Mouse (Mus musculus): ENCODE measurements at regions not wholly inside any gene's neighbourhood (a gene's known extent, or its start where the extent isn't known, plus 50 kb on each side); places are given as distances from the start of the nearest gene placed in this dataset.
"Not testable (repeated sequence)": the region's sequence is repeated elsewhere in the genome, so short reads cannot be mapped to it uniquely, and the experiment has no call there.

DNA sequence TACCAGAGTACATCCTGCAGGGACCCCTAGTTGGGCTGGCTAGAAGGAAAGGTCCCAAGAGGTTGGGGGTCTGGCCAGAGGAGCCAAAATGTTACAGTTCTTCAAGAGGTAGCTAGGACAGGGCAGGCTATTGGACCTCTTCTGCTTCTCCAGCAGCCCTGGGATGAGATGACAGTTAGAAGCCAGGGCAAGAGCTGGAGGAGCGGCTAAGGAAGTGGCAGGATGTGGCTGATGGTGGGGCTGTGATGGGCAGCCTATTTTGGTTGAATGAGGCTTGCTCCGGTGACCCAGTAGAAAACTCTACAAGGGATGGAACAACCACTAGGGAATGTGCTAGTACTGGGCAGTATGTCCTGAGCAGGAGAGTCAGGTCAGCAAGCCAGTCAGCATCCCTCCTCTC lies 82.8 kb downstream of the Ddx11 start:
- no peak for DNase-seq (ENCODE audit: low spot score)

DNA sequence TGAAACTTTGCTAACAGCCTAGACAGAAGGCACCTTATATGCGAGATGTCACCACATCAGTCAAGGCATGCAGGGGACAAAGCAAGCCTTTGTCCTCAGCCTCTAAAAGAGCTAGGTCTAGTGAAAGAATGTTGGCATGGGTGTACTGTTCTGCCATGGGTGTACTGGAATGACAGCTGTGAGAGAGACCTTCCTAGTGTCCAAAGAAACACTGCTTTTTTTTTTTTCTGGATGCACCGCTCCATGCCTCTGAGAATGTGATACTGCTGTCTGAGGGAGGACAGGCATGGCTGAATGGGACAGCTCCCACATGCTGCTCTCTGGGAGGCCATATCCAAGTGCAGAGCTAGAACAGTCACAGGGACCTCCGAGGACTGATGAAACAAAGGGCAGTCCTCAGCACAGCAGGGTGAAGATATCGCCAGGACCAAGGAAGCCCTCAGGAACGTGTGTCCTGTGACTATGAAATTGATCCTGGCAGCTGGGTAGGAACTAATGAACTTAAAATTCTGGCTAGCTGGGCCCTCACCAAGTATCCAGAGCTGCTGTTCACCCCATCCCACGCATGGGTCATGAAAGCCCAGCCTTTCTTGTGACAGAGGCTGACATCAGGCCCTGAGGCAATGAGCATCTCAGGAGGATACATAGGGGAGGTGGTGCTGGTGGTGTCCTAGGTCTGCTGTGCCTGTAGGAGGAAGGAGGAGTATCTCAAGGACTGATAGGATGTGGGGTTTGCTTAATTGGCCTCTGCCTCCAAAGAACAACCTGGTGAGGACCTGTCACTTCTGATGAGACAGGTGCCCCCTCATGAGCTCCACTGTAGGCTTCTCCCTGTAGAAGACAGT lies 84.6 kb downstream of the Ddx11 start:
- not testable (repeated sequence) for DNase-seq (ENCODE audit: low spot score)

DNA sequence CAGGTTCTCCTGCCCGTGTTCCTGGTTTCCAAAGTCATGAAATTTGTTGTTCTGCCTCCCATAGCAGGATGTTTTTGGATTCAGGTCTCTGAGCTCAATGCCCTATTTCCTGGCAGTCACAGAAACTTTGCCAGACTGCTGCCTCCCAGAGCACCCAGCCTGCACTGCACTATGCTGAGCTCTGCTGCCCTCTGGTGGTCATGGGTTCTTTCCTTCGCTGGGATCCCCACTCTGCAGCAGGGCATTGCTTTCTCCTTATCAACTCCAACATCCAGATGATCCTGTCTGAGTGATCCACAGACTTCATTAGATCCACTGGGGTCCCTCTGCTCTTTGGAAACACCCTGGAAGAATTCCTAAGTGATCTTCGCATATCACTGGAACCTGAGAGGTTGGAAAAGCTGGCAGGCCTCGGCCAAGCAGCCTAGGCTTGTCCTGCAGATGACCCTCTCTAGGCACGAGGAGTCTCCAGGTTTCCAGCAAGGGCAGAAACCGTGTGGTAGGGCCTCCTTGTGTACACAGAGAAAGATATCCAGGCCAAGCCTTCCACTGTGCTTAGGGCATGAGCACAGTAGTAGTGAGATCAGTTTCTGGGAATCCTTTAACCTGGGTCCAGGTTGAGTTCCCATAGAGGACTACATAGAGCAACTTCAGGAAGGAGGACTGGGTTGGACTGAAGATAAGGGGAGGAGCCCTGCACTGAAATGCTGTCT lies 85.6 kb downstream of the Ddx11 start:
- DNase-seq (ENCODE audit: low spot score): not testable (repeated sequence)

DNA sequence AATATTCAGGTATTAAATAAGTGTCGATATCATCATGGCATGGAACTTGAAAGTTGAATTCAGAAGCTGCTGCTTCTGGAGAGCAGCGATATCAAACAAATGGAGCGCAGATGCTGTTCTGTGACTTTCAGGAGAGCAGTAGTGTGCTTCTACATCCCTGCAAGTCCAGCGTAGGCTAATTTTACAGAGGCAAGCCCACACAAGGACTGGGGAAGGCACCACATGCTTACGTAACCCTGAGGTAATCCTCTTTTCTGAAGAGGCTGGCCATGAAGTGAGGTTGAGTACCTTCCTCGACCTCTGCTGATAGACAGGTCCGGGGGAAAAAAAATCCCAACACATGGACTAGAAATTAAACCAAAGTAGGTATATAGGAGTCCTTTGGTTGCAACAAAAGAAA lies 88.2 kb downstream of the Ddx11 start:
- DNase-seq (ENCODE audit: low spot score): no peak

DNA sequence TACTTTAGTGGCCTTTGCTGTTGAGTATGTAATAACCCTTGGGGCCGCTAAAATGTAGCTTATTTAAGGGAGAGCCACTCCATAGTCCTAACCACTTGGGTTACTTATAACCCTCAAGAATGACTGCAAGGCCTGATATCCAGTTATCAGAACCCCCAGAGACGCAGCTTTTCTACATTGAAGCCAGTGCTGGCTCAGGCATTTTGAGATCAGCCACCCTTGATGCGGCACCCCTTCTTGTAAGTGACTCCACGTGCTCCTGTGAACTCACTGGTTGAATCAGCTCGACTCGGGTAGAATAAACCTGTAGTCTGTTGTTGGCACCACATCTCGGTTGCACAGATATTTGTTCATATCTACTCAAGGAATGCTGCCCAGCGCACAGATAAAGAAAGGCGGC lies 89.3 kb downstream of the Ddx11 start:
- no peak for DNase-seq (ENCODE audit: low spot score)

DNA sequence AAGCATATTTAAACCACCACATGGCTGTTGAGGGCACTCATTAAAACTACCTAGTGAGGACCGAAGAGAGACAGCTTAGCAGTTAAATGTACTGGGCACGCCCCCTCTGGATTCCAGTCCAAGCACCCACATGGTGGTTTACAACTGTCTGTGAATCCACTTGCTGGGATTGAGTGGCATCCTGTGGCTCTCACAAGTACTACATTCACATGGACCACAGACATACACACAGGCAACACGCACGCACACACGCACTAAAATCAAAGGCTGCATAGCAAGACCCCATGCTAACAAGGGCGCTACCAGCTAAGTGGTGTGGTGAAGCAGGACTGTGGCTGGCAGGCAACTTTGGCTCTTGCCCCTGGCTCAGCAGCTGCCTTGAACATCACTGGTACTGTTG lies 95.0 kb downstream of the Ddx11 start:
- no peak for DNase-seq (ENCODE audit: low spot score)

DNA sequence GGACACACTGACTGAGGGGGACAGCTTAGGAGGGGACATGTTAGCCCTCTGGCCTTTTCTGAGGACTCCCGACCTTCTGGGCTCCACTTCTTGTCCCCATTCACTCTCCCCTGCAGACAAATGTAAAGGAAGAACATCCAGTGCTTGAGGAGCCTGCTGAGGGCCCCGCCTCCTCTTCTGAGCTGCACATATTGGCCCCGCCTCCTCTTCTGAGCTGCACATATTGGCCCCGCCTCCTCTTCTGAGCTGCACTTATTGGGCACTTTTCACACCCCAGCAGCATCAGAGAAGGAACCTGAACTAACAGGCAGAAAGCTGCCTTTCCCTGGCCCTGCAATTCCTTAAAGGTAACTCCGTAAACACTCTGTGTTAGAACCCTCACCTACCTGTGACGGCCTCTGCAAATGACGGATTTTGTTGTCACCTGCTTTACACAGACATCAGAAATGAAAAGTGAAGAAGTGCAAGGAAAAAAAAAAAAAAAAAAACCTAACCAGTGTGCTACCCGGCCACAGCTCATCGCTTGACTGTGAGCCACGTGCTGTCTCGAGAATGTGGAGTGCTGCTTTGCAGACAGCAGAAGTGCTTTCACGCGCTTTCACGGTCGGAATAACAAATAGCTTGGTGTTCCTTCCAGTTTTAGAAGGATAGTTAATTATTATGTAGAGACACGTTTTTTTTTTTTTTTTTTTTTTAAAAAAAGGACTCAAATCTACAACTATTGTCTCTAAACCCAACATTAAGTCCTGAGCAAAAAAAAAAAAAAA lies 96.5 kb downstream of the Ddx11 start:
- DNase-seq (ENCODE audit: low spot score): no peak

DNA sequence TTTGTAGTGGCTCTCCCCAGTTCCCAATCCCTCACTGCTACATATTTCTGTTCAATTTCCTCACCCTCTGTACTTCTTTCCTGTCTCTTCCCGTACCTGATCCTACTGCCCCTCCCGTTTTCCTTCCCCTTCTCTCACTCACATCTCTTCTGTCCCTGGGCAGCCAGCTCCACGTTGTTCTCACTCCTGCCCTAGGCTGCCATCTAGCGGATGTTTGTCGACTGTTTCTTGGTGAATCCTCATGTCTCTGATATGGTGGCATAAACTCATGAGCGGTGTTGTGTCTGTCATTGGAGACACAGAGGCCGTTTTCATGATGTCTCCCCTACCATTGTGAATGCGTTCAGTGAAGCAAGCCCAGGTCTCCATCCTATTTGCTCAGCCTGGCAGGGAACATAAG lies 97.9 kb downstream of the Ddx11 start:
- no peak for DNase-seq (ENCODE audit: low spot score)

DNA sequence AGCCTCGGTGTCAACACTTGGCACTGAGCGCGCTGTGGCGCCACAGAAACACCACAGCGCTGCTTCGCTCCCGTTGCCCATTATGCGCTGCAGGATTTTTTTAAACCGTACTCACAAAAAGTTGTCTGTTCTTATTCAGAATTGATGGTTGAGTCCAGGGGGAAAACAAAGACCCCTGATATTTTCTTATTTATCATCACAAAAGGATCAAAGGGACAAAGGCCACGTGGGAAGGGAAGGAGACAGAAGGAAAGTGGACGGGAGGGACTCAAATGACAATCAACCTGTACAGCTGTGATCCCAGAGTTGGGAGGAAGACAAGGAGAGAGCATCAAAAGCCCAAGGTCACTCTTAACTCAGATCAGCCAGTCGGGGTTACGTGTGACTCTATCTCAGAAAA lies 100.4 kb downstream of the Ddx11 start:
- DNase-seq (ENCODE audit: low spot score): no peak

DNA sequence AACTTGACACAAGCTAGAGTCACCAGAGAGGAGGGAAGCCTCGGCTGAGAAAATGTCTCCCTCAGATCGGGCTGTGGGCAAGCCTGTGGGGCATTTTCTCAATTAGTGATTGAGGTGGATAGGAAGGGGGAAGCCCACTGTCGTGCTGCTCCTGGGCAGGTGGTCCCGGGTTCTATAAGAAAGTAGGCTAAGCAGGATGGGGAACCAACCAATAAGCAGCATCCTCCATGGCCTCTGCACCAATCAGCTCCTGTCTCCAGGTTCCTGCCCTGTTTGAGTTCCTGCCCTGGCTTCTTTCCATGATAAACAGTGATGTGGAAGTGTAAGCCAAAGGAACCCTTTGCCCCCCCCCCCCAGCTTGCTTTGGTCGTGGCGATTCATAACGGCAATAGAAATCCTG lies 100.9 kb downstream of the Ddx11 start:
- no peak for DNase-seq (ENCODE audit: low spot score)

DNA sequence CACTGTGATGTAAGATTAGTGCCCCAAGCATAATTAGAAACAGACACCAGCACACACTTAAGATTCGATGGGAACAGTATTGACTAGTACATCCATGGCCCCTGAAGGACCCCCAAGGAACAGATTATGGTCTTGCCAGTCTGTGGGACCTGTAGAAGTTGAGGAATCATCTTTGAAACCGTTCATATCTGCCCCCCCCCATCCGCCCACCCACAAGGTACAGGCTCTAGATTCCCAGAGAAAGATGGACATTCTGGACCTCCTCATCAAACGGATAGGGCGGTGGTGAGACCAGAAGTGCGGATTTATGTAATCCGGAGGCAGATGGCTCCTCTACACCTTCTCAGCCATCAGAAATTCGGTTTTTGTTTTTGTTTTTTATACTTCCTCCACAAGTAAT lies 109.1 kb downstream of the Ddx11 start:
- DNase-seq (ENCODE audit: low spot score): no peak

DNA sequence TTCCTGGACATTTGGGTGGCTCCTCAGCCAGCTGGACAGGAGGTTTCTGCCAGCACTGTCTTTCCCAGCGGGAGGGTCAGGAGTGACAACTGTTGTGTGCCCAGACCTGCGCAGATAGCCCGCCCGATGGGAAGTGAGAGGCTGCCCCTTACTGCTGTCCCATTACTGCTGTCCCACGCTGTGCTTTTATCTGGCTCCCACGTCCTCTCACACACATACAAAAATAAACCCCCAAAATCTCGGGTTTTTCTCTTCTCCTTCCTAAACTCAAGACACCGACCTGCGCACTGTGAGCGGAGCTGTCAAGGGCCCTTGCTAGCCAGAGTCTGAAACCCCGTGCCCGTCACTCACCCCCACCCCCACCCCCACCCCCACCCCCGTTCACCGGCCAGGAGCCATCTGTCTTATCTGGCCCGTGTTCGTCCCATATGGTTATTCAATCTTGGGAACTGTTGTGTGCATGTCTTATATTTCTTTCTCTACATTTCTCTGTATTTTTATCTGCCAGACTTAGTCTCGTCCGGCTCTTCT lies 109.6 kb downstream of the Ddx11 start:
- DNase-seq (ENCODE audit: low spot score): no peak

DNA sequence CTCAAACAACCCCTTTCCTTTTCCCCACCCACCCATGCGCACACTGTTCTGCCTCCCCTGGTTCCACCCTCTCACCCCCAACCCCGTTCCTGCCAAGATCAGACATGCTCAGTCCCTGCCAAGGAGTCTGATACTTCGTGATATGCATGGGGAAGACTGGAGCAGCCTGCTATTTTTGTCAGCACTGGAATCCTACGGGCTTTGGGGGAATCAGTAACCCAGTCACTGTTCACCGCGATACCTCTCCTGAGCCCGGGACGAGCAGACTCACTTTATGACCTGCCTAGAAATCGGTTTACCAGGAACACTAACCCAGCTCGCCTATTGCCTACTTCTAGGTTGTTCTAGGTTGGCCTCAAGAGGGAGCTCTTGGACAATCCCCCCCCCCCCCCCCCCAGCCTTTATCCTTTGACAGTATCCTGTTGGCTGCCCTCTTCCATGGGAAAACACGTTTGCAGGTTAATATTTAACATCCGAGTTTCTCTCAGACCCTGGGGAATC lies 110.2 kb downstream of the Ddx11 start:
- DNase-seq (ENCODE audit: low spot score): no peak

DNA sequence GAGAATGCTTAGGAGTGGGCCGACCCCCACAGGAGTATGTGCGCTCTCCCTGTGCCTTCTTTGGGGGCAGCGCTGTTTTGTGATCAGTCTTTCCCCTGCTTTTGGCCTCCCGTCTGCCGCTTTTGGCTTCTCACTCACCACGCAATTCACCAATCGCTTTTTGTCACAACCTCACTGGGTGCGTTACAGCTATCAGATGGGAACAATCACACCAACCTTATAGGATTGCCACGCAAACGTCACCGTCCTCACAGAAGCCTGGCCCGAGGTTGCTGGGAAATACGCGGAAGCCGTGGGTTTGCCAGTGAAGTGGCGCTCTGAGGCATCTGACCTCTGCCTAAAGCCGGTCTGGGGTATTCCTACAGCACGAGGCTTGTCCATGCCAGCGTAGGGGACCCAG lies 111.1 kb downstream of the Ddx11 start:
- DNase-seq (ENCODE audit: low spot score): no peak

DNA sequence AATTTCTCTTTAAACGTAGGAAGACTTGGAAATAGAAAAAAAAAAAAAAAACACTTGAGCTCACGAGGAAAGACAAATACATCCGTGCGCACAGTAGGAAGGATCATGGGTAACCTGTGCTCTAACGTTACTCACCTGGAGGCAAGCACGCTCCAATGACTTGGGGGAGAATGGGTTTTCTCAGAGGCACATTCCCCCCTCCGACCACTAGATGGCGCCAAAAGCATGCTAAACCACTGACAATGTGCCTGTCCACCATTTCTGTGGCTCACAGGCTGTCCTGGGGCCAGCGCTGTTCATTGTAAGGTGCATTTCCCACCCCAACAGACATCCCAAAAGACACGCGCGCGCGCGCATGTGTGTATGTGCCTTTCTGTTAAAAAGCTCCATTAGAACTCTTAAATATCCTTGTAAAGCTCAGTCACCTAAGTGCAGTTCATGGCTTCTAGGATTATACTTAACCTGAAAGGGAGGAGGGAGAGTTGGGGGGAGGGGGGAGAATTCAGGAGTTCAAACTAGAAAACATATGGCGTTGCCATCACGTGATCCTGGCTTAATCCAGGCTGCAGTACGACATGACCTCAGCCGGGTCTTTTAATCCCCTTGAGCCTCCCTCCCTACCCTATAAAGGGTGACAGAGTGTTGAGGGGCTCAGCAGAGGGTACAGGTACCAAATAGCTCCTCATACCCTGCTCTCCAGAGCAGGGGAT lies 111.9 kb downstream of the Ddx11 start:
- DNase-seq (ENCODE audit: low spot score): peak; percentile 76

DNA sequence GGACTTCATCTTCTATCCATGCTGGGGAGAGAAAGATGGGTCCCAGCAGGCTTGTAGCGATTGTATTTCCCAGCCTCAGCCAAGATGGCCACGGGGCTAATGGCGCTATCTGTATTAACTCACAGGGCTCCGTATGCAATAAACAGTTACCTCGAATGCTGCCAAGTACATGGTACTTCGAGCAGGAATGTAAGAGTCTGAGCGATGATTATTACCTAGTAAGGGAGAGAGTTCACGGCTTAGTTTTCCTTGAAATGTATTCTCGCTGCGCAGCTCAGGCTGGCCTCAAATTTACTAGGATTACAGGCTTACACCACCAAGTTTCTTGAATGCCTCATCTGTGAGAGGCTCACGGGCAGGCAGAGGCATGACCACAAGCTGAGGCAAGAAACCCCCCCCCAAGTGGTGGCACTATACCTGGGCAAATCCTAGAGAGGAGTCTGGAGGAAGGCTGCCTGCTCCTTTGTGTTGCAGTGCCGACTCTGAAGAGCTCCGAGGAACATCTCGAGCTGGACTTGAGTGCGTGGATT lies 112.6 kb downstream of the Ddx11 start:
- no peak for DNase-seq (ENCODE audit: low spot score)

DNA sequence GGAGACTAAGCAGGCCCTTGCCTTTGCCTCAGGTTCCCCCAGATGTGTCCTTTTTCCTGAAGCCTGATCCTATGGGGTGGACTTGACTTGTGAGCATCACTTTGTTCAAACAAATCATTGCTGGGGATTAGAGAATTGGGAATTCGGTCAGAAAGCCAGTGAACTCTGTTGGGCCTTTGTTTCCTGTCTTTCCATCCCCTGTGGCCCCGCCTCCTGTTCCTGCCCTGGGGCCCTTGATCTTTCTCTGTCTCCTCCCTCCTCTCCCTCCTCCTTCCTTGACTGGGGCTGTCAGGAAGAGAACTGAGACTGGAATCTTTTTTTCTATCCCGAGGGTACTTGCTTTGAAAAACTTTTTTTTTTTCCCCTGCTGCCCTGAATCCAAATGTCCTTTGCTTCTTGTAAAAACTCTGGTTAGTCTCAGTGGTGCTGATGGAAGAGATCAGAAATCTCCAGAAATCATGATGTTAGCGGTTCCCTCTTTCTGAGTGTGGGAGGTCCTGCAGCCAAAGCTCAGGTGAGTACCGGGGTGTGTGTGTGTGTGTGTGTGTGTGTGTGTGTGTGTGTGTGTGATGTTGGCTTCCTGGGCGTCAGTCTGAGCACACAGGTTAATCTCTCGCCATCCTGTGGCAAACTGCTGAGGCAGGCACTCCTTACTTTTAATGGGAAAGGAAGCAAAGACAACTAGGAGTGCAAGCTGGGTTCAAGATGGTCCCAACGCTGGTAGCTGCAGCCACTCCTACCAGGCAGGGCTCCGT lies 118.7 kb downstream of the Ddx11 start:
- DNase-seq (ENCODE audit: low spot score): no peak

DNA sequence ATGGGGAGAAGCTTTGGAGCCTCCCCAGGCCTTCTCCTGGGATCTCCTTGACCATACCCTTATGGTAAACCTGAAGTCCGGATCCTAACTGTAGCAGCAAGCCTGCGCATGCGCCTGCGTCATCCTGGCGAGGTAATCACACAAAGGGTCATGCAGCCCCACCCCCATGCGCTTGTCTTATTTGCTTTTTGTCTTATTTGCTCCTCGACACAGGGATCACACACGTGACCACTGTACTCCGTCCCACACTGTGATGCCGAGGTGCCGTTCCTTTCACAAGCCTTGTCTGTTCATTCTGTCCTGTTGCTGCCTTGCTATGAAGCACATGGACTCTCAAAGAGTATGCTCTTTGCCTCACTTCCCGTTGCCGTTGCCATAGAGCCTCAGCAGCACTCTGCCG lies 120.9 kb downstream of the Ddx11 start:
- DNase-seq (ENCODE audit: low spot score): no peak

DNA sequence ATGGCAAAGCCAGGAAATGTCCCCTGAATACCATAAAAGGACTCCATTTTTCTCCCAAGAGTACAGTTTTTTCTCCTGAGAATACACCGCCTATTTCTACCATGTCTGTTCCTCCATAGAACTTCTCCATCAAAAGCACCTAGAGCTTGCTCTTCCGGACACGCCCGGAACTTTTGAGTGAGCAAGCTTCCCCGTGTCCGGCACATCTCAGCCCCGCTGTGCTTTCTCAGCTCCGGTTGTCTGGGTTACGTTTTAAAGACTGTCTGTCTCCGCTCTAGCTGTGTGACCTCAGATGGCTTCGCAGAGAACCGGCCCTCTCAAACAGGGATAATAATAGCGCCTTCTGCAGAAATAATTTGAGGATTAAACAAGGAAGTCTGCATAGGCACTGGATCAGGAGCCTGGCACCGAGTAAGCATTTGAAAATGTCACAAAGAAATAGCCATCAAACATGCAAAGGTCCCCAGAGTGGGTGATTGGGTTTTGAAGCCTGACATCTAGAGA lies 122.8 kb downstream of the Ddx11 start:
- no peak for DNase-seq (ENCODE audit: low spot score)

DNA sequence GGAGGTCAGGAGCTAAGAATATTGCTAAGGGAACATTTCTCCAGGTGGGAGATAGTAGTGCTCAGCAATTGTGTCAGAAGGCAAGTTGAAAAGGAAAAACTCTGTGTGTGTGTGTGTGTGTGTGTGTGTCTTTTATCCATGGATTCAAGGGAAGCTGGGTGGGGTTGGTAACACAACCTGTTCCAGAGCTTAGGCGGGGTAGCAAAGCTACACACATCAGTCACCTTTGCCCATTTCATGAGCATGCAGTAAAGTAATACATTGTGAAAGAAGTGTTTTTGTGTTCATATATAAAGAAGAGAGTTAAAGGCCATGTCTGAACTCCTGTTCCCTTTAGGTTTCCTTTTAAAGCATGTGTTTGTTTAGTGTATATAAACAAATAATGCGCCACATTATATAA lies 128.2 kb downstream of the Ddx11 start:
- DNase-seq (ENCODE audit: low spot score): no peak

DNA sequence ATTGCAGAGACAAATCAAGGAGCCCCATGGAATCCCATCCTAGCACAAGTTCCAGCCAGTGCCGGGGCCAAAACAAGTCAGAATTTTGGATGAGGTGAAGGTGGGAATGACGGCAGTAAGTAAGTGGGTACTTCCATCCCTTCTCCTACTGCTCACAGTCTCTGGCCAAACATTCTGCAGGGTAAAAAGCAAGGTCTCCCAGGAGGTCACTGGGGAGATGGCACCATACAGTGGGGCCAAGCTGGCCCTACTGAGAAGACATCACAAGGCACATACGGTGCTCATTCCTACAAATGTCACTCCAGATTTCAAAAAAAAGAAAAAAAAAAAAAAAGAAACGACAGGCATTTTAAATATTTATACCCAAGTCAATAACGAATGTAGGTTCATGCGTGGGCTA lies 129.6 kb downstream of the Ddx11 start:
- no peak for DNase-seq (ENCODE audit: low spot score)
